Mouse (Mus musculus) ES-E14 (cell line): ENCODE data around the gene Tm2d1.

Experiments
- CHD2 ChIP-seq: IDR thresholded peaks from 2 replicates; pipeline ENCODE4 v1.6.1; 2014; ENCODE audit warnings: mild to moderate bottlenecking, low read depth, low read length, inconsistent platforms
- HCFC1 ChIP-seq: IDR thresholded peaks from 2 replicates; pipeline ENCODE4 v1.6.1; 2012; ENCODE audit warnings: low read length, inconsistent platforms, borderline replicate concordance; ENCODE audit not compliant: insufficient read depth
- MAFK ChIP-seq: IDR thresholded peaks from 2 replicates; pipeline ENCODE4 v1.6.1; 2014; ENCODE audit warnings: mild to moderate bottlenecking, low read depth, low read length, inconsistent platforms; ENCODE audit not compliant: insufficient read depth
- ZC3H11A ChIP-seq: IDR thresholded peaks from 2 replicates; pipeline ENCODE4 v1.6.1; 2012; ENCODE audit warnings: low read depth, mild to moderate bottlenecking, inconsistent platforms, low read length, borderline replicate concordance
- ZNF384 ChIP-seq: IDR thresholded peaks from 2 replicates; pipeline ENCODE4 v1.6.1; 2012; ENCODE audit warnings: low read depth, low read length, inconsistent platforms

DNA sequence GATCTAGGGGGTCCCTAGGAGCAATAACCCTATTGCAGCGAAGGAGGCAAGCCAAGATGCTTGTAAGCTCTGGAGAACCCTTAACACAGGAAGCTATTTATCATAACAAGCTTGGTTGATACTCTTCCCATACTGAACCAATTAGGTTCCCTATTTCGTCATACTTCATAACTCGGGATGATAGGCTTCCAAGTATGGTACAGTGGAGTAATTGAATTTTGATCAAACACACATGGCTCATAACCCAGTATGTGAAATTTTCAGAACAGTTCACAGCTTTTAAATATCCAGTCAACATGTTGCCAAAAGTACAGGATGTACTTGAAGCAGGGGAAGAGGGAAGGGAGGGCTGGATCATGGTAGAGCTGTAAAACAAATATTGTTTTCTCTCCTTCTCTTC lies 64.3 kb downstream of the Tm2d1 start:
- TF ChIP-seq CHD2 (no peak), HCFC1 (no peak), ZC3H11A (no peak), ZNF384 (no peak), MAFK (no peak)
